Mouse (Mus musculus): ENCODE results near the gene Nectin1. TPM values are rescaled to one million over a fixed set of nuclear protein-coding genes. Genes with fewer than 3 reads are reported as not detected.
A peak's percentile ranks its signal among the peaks of the same experiment; 100 is the strongest.

Nectin1 gene
- 12.9 and 13.0 TPM in 2 replicates for polyA plus RNA-seq (2016; fragmentation: Nextera tagmentation; extraction: Ambion mirVana)

DNA sequence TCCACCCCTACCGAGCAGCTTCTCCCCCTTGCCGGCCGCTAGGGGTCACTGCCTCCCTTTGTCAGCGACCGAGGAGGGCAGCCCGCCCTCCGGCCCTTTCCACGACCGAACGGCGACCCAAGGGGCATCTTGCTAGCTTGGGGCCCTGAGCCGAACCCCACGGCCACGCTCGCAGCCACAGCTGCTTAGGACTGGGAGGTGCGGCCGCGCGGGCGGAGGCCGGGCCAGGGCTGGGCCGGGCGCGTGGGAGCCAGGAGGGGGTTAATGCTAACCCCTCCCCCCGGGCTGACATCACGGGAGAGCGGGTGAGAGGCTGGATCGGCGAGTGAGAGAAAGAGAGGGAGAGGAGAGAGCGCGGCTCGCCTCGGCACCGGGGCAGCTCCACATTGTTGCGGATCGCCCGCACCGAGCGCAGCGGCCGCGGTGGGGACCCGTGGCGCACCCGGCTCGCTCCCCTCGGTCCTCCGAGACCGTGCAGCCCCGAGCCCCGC, at the start of gene Nectin1:
Gene Nectin1 (plus strand): TSS at position 338 of the 491 bp plus-strand sequence.
- no peaks in the 10 kb centered on the region for H3K36me3 ChIP-seq
- H3K9me3 ChIP-seq (replicated peaks), result no peaks in the 10 kb centered on the region
- peak within 1 kb of the TSS; percentile 98 for H3K27ac ChIP-seq
- H3K4me2 ChIP-seq (replicated peaks), result peak within 1 kb of the TSS; percentile 80
- peak; percentile 88 for ATAC-seq (ENCODE audit: low FRiP score)
- peak within 1 kb of the TSS; percentile 99 for H3K9ac ChIP-seq
- peak within 1 kb of the TSS; percentile 94 for H3K4me3 ChIP-seq
- peaks cover 42% of the 10 kb centered on the region for H3K4me1 ChIP-seq
- under 1% methylated on average over 43 of the region's 51 CpGs for WGBS
- no peaks in the 10 kb centered on the region; the same call in 1 of the 2 replicates for H3K27me3 ChIP-seq

- WGBS, result 9% methylated on average over 8 of the region's 8 CpGs
- ATAC-seq (ENCODE audit: low FRiP score), result no peak
- peaks cover 33% of the 10 kb centered on the region for H3K4me1 ChIP-seq
- no peak overlapping the region for H3K4me3 ChIP-seq
- H3K27me3 ChIP-seq, result no peaks in the 10 kb centered on the region
- no peaks in the 10 kb centered on the region for H3K9me3 ChIP-seq (replicated peaks)
- no peak overlapping the region for H3K9ac ChIP-seq
- H3K4me2 ChIP-seq (replicated peaks), result no peak overlapping the region
- H3K27ac ChIP-seq, result no peak overlapping the region
- H3K36me3 ChIP-seq, result no peaks in the 10 kb centered on the region
Measured at GRCm38 (mm10) chr9:43698080-43698712, 45.6 kb upstream of the Nectin1 start.

DNA sequence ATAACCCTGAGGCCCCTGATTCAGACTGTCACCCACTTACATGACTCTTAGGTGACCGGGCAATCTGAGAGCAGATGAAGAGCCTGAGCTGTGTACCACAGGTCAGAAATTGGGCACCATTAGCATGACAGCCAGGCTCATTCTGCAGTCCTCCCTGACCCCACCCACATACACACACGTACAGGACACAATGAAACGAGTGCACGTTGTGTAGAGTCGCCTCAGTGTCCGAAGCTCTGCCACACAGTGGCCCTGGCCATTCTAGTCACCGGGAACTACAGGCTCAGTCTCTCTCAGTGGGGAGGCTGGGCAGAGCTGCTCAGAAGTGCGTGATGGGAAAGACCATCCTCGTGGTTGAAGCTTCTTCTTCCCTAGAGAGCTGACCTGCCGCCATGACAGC, 44.9 kb upstream of the Nectin1 start:
- peak; percentile 1; the same call in 1 of the 2 replicates for ATAC-seq (ENCODE audit: low FRiP score)
- H3K27ac ChIP-seq, result peak overlapping the region; percentile 79

DNA sequence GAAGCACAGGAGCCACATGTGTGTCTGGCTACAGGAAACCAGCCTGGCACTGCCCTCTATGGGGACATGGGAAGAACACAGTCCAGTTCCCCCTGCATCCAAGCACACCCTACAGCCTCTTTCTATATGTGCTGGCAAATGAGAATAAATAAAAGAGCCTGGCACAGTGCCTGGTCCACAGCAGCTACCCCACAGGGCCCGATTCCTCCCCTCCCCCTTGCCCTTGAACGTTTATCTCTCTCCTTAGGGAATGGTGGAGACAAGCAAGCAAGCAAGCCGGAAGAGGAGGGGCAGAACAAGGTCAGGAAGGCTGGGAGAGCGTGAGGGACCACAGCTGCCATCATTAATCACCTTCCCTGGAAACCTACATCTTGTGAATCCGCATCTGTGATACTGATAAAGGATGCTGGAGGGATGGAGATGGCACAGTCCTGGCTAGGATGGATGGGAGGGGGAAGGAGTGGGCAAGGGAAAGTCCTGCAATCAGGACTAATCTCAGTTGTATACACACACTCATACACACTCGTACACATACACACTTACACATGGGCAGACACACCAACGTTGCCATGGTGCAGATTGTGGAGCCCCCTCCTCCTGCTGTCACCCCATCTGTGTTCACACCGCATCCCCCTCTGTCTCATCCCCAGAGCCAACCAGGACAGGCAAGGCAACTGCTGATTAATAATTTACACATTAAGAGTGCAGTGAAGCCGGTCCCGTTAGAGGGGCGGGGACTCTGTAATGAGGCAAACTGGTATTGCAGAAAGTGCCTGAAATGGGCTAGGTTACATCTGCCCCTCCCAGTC, 44.2 kb upstream of the Nectin1 start:
- H3K4me1 ChIP-seq, result peaks cover 33% of the 10 kb centered on the region
- 34% methylated on average over 11 of the region's 11 CpGs for WGBS
- peak; percentile 88 for ATAC-seq (ENCODE audit: low FRiP score)
- H3K9me3 ChIP-seq (replicated peaks), result no peaks in the 10 kb centered on the region
- no peaks in the 10 kb centered on the region for H3K36me3 ChIP-seq
- H3K27ac ChIP-seq, result peak overlapping the region; percentile 79
- H3K27me3 ChIP-seq, result no peaks in the 10 kb centered on the region
- H3K4me2 ChIP-seq (replicated peaks), result peak overlapping the region; percentile 1; the same call in 1 of the 2 replicates
- H3K9ac ChIP-seq, result no peak overlapping the region
- H3K4me3 ChIP-seq, result no peak overlapping the region

More for the DNA sequence above, 44.9 kb upstream of the Nectin1 start:
- no peak overlapping the region for H3K9ac ChIP-seq
- no peaks in the 10 kb centered on the region for H3K27me3 ChIP-seq
- H3K4me2 ChIP-seq (replicated peaks), result no peak overlapping the region
- H3K4me3 ChIP-seq, result no peak overlapping the region
- 73% methylated on average over 10 of the region's 10 CpGs for WGBS
- H3K4me1 ChIP-seq, result peaks cover 33% of the 10 kb centered on the region
- no peaks in the 10 kb centered on the region for H3K9me3 ChIP-seq (replicated peaks)
- no peaks in the 10 kb centered on the region for H3K36me3 ChIP-seq

DNA sequence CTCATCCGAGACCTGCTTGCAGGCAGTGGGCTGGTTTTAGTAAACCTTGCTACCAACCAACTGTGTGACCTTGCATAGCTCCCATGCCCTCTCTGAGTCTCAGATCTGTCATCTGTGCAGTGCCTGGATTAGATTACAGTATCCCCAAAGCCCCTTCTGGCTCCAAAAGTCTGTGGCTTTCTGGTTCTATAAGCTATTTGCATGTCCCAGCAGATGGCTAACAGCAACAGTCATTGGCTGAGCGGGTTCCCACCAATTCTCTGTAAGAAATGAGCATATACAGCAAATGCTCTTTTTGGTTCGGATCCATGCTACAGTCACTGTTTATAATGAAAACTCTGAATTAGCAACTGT, 43.6 kb upstream of the Nectin1 start:
- Histone ChIP-seq H3K4me2 (replicated peaks) (no peak overlapping the region), H3K4me3 (no peak overlapping the region), H3K27me3 (no peaks in the 10 kb centered on the region), H3K4me1 (peaks cover 33% of the 10 kb centered on the region), H3K9me3 (replicated peaks) (no peaks in the 10 kb centered on the region), H3K36me3 (no peaks in the 10 kb centered on the region), H3K27ac (peak overlapping the region; percentile 79), H3K9ac (no peak overlapping the region)
- WGBS, result 53% methylated on average over 3 of the region's 3 CpGs
- ATAC-seq (ENCODE audit: low FRiP score), result no peak; the same call in 1 of the 2 replicates

- ATAC-seq (ENCODE audit: low FRiP score), result no peak
- no peak overlapping the region for H3K27ac ChIP-seq
Measured at GRCm38 (mm10) chr9:43701748-43702147, 42.0 kb upstream of the Nectin1 start.

DNA sequence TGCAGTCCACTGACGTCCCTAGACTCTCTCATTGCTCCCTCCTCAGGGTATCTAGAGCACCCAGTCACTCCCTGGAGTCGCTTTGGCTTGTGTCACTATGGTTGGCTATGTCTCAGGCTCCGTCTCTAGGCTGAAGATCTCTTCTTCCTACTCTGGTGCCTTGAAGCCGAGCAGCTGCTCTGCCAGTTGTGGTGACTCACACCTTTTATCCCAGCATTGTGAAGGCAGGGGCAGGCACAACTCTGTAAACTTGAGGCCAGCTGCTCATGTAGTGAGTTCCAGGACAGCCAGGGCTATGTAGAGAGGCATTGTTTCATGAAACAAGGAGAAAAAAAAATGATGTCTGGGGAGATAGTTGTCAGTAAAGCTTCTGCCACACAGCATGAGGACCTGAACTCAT, 36.2 kb upstream of the Nectin1 start:
- H3K27ac ChIP-seq, result no peak overlapping the region
- ATAC-seq (ENCODE audit: low FRiP score), result no peak
- H3K4me3 ChIP-seq, result no peak overlapping the region
- H3K4me2 ChIP-seq (replicated peaks), result no peak overlapping the region
- peaks cover 3% of the 10 kb centered on the region; the same call in 1 of the 2 replicates for H3K4me1 ChIP-seq
- 75% methylated on average over 4 of the region's 4 CpGs for WGBS
- H3K36me3 ChIP-seq, result no peaks in the 10 kb centered on the region
- peaks cover 5% of the 10 kb centered on the region; the same call in 1 of the 2 replicates for H3K27me3 ChIP-seq
- H3K9me3 ChIP-seq (replicated peaks), result no peaks in the 10 kb centered on the region
- no peak overlapping the region for H3K9ac ChIP-seq

More at GRCm38 (mm10) chr9:43701748-43702147, 42.0 kb upstream of the Nectin1 start:
- no peak overlapping the region for H3K9ac ChIP-seq
- H3K4me1 ChIP-seq, result peaks cover 33% of the 10 kb centered on the region
- no peaks in the 10 kb centered on the region for H3K36me3 ChIP-seq
- no peak overlapping the region for H3K4me3 ChIP-seq
- H3K4me2 ChIP-seq (replicated peaks), result no peak overlapping the region
- H3K9me3 ChIP-seq (replicated peaks), result no peaks in the 10 kb centered on the region
- H3K27me3 ChIP-seq, result no peaks in the 10 kb centered on the region

DNA sequence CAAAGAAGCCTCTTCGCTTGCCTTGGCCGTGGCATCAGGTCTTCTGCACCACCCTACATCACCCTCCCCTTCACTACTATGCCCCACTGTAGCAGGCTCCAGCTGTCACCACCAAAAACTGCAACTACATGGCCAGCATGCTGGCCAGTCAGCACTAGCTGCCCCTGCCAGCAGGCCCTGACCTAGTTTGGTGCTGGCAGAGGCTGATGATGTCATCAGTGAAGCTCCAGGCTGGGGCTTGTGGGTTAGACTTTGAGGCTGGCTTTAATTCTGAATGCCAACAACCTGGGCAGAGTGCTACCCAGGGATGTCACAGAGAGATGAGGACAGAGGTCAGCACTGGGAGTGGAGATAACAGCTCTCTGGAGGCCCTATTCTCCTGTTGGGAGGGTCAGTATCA, 35.1 kb upstream of the Nectin1 start:
- 94% methylated on average over 2 of the region's 2 CpGs for WGBS
- Histone ChIP-seq H3K9me3 (replicated peaks) (no peaks in the 10 kb centered on the region), H3K4me3 (no peak overlapping the region), H3K9ac (no peak overlapping the region), H3K27me3 (peaks cover 5% of the 10 kb centered on the region; the same call in 1 of the 2 replicates), H3K4me1 (peaks cover 3% of the 10 kb centered on the region; the same call in 1 of the 2 replicates), H3K36me3 (no peaks in the 10 kb centered on the region), H3K27ac (no peak overlapping the region), H3K4me2 (replicated peaks) (no peak overlapping the region)
- no peak for ATAC-seq (ENCODE audit: low FRiP score)

GRCm38 (mm10) chr9:43713432-43713831, 30.4 kb upstream of the Nectin1 start:
- H3K27ac ChIP-seq, result no peak overlapping the region
- 84% methylated on average over 3 of the region's 3 CpGs for WGBS
- H3K4me3 ChIP-seq, result no peak overlapping the region

GRCm38 (mm10) chr9:43719407-43719839, 24.4 kb upstream of the Nectin1 start:
- no peak overlapping the region for H3K9ac ChIP-seq
- H3K4me3 ChIP-seq, result no peak overlapping the region
- 79% methylated on average over 4 of the region's 4 CpGs for WGBS
- ATAC-seq (ENCODE audit: low FRiP score), result no peak
- no peaks in the 10 kb centered on the region for H3K27me3 ChIP-seq
- H3K4me1 ChIP-seq, result 0 out of 2 replicates have a peak, but pooled peaks cover 7% of the 10 kb centered on the region
- H3K27ac ChIP-seq, result no peak overlapping the region
- H3K36me3 ChIP-seq, result no peaks in the 10 kb centered on the region
- no peak overlapping the region for H3K4me2 ChIP-seq (replicated peaks)
- no peaks in the 10 kb centered on the region for H3K9me3 ChIP-seq (replicated peaks)

More at GRCm38 (mm10) chr9:43713432-43713831, 30.4 kb upstream of the Nectin1 start:
- no peaks in the 10 kb centered on the region for H3K36me3 ChIP-seq
- no peak overlapping the region for H3K9ac ChIP-seq
- H3K4me2 ChIP-seq (replicated peaks), result no peak overlapping the region
- H3K27me3 ChIP-seq, result peaks cover 5% of the 10 kb centered on the region; the same call in 1 of the 2 replicates
- no peak for ATAC-seq (ENCODE audit: low FRiP score)
- H3K4me1 ChIP-seq, result peaks cover 7% of the 10 kb centered on the region; the same call in 1 of the 2 replicates
- no peaks in the 10 kb centered on the region for H3K9me3 ChIP-seq (replicated peaks)

- H3K27me3 ChIP-seq, result no peaks in the 10 kb centered on the region
- 65% methylated on average over 1 of the region's 1 CpGs for WGBS
- peaks cover 7% of the 10 kb centered on the region; the same call in 1 of the 2 replicates for H3K4me1 ChIP-seq
- H3K4me3 ChIP-seq, result no peak overlapping the region
- no peak overlapping the region for H3K4me2 ChIP-seq (replicated peaks)
- no peak overlapping the region for H3K27ac ChIP-seq
- H3K9ac ChIP-seq, result no peak overlapping the region
- H3K36me3 ChIP-seq, result no peaks in the 10 kb centered on the region
- no peak for ATAC-seq (ENCODE audit: low FRiP score)
- H3K9me3 ChIP-seq (replicated peaks), result no peaks in the 10 kb centered on the region
Measured at GRCm38 (mm10) chr9:43720046-43720445, 23.7 kb upstream of the Nectin1 start.

DNA sequence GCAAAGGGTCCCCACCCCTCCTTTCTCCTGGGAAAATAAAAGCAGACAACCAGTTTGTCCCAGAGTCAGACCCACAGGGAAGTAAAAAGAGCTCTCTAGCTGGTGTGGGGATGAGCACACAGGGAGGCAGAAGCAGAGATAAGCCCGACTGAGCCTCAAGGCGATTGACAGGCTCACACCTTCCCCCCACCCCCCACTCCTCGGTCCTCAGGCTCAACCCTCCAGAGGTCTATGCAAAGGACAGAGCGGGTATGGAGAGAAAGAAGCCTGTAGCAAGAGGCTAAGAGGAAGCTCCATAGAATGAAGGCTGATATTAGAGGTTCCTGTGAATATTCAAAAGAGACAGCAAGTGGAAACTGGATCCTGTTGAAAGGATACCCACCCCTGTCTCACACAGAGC, 19.7 kb upstream of the Nectin1 start:
- H3K27ac ChIP-seq, result no peak overlapping the region
- no peaks in the 10 kb centered on the region for H3K9me3 ChIP-seq (replicated peaks)
- no peak for ATAC-seq (ENCODE audit: low FRiP score)
- H3K27me3 ChIP-seq, result no peaks in the 10 kb centered on the region; the same call in 1 of the 2 replicates
- H3K9ac ChIP-seq, result no peak overlapping the region
- H3K4me3 ChIP-seq, result no peak overlapping the region
- no peak overlapping the region for H3K4me2 ChIP-seq (replicated peaks)
- peaks cover 6% of the 10 kb centered on the region; the same call in 1 of the 2 replicates for H3K4me1 ChIP-seq
- 17% methylated on average over 4 of the region's 4 CpGs for WGBS
- no peaks in the 10 kb centered on the region for H3K36me3 ChIP-seq
